Mouse (Mus musculus) hindbrain, embryonic 13.5 days (tissue): Measurements from ENCODE around the gene Clmn. TPM values are rescaled to one million over a fixed set of nuclear protein-coding genes. Genes with fewer than 3 reads are reported as not detected.
"Not testable (repeated sequence)": the region's sequence is repeated elsewhere in the genome, so short reads cannot be mapped to it uniquely, and the experiment has no call there.

ENCODE experiments used
- ATAC-seq: fragments of 200-750 bp; cut with Nextera tagmentation; 2 replicates; pipeline ENCODE4 v1.8.0; 2017; ENCODE audit warnings: moderate TSS enrichment; ENCODE audit not compliant: low FRiP score
- H3K27ac ChIP-seq: fragments of 300-500 bp; sonication (generic); 2 replicates; pipeline ENCODE4 v1.5.1; 2015; ENCODE audit warnings: inconsistent platforms, mild to moderate bottlenecking, moderate library complexity
- H3K27me3 ChIP-seq: fragments of 300-500 bp; sonication (generic); 2 replicates; pipeline ENCODE4 v1.6.1; 2015; ENCODE audit warnings: mild to moderate bottlenecking, inconsistent platforms
- H3K36me3 ChIP-seq: fragments of 300-500 bp; sonication (generic); 2 replicates; pipeline ENCODE4 v1.6.1; 2015; ENCODE audit warnings: mild to moderate bottlenecking, inconsistent platforms
- H3K4me1 ChIP-seq: fragments of 300-500 bp; sonication (generic); replicated peaks from 2 replicates; pipeline ENCODE4 v1.6.1; 2015; ENCODE audit warnings: inconsistent platforms
- H3K4me2 ChIP-seq: fragments of 300-500 bp; sonication (generic); 2 replicates; pipeline ENCODE4 v1.6.1; 2015; ENCODE audit warnings: inconsistent platforms, mild to moderate bottlenecking, moderate library complexity
- H3K4me3 ChIP-seq: fragments of 300-500 bp; sonication (generic); 2 replicates; pipeline ENCODE4 v1.5.1; 2015; ENCODE audit warnings: mild to moderate bottlenecking, inconsistent platforms
- H3K9ac ChIP-seq: fragments of 300-500 bp; sonication (generic); 2 replicates; pipeline ENCODE4 v1.6.1; 2015; ENCODE audit warnings: mild to moderate bottlenecking, inconsistent platforms
- H3K9me3 ChIP-seq: fragments of 300-500 bp; sonication (generic); 2 replicates; pipeline ENCODE4 v1.6.1; 2016; ENCODE audit warnings: inconsistent platforms
- WGBS: fragments of 180-500 bp; shearing (Covaris S2); methylation state at CpG from one replicate; pipeline ENCODE4 v1.1.7; 2015; 5-methylcytosine and 5-hydroxymethylcytosine counted together
- polyA plus RNA-seq: library from polyadenylated mRNA; unstranded; fragments of >200 nt; fragmentation: Nextera tagmentation; extraction: Ambion mirVana; gene quantifications from 2 replicates; pipeline ENCODE4 v1.2.1, GENCODE M21; 2015

Clmn gene
- polyA plus RNA-seq, 1 experiment from 2014 or later = 2.1 TPM

DNA sequence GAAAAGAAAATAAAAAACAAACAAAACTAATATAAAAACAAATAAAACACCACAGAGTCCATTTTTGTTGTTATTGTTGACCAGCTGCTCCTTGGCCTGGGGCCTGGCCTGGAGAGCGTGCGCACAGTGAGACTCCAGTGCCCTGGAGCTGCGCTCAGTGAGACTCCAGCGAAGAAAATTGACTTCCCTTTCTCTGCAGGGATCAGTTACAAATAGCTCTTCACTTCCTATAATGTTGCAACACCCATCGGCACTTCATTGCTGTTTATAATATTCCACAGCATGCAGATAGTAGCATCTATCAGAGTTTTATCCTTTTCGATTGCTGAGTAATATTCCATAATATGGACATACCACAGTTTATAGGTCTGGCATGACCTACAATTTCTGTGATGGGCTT, 28.6 kb downstream of the Clmn start:
- no peaks in the 10 kb centered on the region for H3K9me3 ChIP-seq
- H3K9ac ChIP-seq = no peak overlapping the region
- H3K4me2 ChIP-seq = no peak overlapping the region
- H3K27me3 ChIP-seq = 0 out of 2 replicates have a peak, but pooled peaks cover 5% of the 10 kb centered on the region
- peaks cover 24% of the 10 kb centered on the region for H3K4me1 ChIP-seq
- WGBS = 91% methylated on average over 6 of the region's 6 CpGs
- no peak overlapping the region for H3K4me3 ChIP-seq
- no peak for ATAC-seq
- no peak overlapping the region for H3K27ac ChIP-seq
- H3K36me3 ChIP-seq = no peaks in the 10 kb centered on the region

DNA sequence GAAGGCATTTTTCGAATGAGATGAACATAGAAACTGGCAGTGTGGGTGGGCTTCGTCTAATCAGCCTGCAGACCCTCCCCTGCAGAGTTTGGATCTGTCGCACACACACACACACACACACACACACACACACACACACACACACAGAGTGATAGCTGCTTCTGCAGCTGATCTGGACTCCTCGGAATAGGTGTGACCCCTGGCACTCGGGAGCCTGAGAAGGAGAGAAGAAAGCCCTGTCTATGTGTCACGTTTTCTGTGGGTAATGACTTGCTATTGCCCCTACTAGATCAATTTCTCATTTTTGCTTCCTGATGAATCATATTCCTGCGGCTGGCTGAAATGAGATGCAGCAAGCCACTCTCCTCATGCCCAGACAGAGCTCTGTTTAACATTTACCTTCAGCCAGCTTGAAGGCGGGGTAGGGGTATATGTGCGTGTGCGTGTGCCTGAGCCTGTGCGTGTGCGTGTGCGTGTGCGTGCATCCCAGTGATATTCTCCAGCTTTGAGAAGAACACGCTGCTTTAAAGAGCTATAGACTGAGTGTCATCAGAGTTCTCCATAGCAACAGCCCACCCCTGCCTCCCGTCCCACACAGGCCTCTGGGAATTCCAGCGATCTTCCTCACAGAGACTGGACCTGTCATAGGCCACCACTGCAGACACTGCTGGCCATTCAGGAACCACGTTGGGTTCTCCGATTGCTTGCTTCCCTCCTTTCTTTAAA, 29.3 kb downstream of the Clmn start:
- Histone ChIP-seq H3K9me3 (no peaks in the 10 kb centered on the region), H3K4me1 (peaks cover 24% of the 10 kb centered on the region), H3K36me3 (no peaks in the 10 kb centered on the region), H3K4me2 (no peak overlapping the region), H3K4me3 (no peak overlapping the region), H3K27me3 (peaks cover 12% of the 10 kb centered on the region; the same call in 1 of the 2 replicates), H3K9ac (no peak overlapping the region), H3K27ac (peak overlapping the region; percentile 23)
- 0 out of 2 replicates have a peak, but pooled peaks have one; percentile 30 for ATAC-seq
- WGBS = 56% methylated on average over 18 of the region's 19 CpGs

DNA sequence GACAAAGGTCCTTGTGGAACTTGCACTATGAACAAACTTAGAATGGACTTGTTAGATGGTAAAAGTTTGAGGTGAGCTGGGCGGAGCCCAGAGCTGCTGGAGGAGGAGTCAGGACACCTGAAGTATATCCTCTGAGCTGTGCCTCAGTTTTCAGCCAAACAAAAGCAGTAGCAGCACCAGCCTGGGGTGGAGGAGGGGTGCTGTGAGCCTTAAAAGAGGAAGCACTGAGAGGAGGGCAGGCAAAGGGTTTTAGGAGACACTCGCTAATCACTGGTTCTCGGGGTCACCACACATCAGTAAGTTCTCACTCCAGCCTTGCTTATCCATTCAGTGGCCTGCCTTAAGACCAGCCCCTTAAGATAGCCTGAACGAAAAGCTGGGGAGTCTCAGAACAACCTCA, 30.1 kb downstream of the Clmn start:
- Histone ChIP-seq H3K36me3 (no peaks in the 10 kb centered on the region), H3K27me3 (peaks cover 19% of the 10 kb centered on the region; the same call in 1 of the 2 replicates), H3K9me3 (no peaks in the 10 kb centered on the region), H3K4me2 (no peak overlapping the region), H3K27ac (0 out of 2 replicates have a peak overlapping the region, but pooled peaks have one; percentile 23), H3K9ac (no peak overlapping the region), H3K4me1 (peaks cover 29% of the 10 kb centered on the region), H3K4me3 (no peak overlapping the region)
- no peak for ATAC-seq
- WGBS = 66% methylated on average over 4 of the region's 4 CpGs

DNA sequence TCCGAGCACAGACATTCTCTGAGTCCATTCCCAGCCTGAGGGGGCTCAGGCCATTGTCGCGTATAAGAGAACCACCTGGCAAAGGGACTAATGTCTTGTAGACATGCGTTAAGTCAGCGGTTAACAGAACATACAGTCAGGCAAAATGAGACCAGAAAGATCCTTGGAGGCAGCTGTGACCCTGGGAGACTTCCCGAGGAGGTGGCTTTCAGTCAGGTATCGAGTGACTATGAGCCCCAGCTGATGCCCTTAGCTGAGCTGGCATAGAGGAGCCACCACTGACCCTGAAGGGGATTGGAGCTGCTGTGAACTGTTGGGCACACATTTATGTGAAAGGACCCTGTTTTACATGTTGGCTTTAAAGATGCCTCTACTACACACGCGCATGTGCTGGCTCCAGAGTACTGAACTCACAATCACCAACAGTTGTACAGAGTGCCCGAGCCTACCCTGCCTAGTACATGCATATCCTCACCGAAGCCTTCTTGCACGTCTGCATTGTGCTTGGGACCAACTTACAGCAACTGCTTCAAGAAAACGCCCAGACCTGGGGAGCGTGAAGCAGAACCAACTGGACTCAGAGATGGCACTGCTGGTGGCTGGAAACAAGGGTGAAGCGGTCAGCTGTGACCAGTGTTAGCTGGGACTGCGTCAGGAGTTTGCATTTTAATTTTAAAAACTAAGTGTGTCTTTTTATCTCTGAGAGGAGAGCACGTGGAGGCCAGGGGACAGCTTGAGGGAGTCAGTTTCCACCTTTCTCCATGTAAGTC, 34.0 kb downstream of the Clmn start:
- Histone ChIP-seq H3K9me3 (no peaks in the 10 kb centered on the region), H3K4me1 (peaks cover 28% of the 10 kb centered on the region), H3K27ac (0 out of 2 replicates have a peak overlapping the region, but pooled peaks have one; percentile 3), H3K36me3 (no peaks in the 10 kb centered on the region), H3K4me3 (no peak overlapping the region), H3K27me3 (peaks cover 15% of the 10 kb centered on the region; the same call in 1 of the 2 replicates), H3K4me2 (no peak overlapping the region), H3K9ac (no peak overlapping the region)
- WGBS = 71% methylated on average over 17 of the region's 17 CpGs
- ATAC-seq = no peak

DNA sequence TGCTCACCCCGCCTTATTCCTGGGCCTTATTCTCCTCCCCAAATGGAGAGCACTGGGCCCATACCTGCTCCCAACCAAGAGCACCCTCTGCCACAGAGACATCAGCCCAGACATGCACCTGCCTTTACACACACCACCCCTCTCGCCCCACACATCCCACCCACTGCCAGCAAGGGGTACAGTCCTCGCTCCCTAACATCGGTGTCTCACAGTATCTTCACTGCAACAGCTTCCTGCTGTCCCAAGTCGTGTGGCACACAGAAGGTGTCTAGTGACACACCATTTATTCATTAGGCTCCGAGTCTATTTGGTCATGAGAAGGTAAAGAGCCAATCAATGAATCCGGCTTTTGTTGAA, 34.6 kb downstream of the Clmn start:
- Histone ChIP-seq H3K4me1 (peaks cover 24% of the 10 kb centered on the region), H3K9ac (no peak overlapping the region), H3K27me3 (peaks cover 15% of the 10 kb centered on the region; the same call in 1 of the 2 replicates), H3K9me3 (no peaks in the 10 kb centered on the region), H3K27ac (no peak overlapping the region), H3K4me3 (no peak overlapping the region), H3K36me3 (no peaks in the 10 kb centered on the region), H3K4me2 (no peak overlapping the region)
- ATAC-seq = no peak
- 66% methylated on average over 7 of the region's 7 CpGs for WGBS

DNA sequence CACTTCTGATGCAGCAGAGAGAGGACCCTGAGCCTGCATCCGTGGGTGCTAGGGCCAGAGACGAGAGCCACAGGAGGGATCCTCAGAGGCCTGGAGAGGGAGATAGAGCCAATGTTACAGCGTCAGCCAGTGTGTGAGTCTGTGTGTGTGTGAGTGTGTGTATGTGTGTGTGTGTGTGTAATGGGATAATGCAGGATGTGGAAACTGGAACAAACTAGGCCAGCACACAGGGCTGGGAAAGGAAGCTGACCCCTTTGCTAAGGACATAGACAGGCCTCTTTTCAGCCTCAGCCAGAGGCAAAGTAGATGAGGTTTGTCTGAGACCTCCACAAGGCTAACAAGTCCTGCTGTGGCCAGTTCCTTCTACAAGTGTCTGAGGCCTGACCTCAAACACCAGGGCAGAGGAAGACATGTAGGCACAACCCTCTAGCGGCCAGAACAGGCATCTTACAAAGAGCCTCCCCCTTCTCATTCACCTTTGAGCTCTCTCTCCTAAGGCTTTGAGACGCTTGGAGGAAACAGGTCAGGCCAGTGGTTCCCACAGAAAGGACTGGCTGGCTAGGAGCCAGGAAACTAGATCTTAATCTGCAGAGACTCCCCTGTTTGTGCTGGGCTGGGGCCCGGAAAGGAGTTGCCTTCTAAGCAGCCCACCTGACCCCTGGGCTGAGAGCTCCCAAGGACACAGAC, 35.1 kb downstream of the Clmn start:
- 41% methylated on average over 6 of the region's 6 CpGs for WGBS
- no peak overlapping the region; the same call in 1 of the 2 replicates for H3K27ac ChIP-seq
- H3K36me3 ChIP-seq = no peaks in the 10 kb centered on the region
- ATAC-seq = no peak
- no peak overlapping the region for H3K4me3 ChIP-seq
- H3K4me1 ChIP-seq = peaks cover 26% of the 10 kb centered on the region
- H3K9ac ChIP-seq = no peak overlapping the region
- peaks cover 15% of the 10 kb centered on the region; the same call in 1 of the 2 replicates for H3K27me3 ChIP-seq
- no peaks in the 10 kb centered on the region for H3K9me3 ChIP-seq
- H3K4me2 ChIP-seq = no peak overlapping the region

DNA sequence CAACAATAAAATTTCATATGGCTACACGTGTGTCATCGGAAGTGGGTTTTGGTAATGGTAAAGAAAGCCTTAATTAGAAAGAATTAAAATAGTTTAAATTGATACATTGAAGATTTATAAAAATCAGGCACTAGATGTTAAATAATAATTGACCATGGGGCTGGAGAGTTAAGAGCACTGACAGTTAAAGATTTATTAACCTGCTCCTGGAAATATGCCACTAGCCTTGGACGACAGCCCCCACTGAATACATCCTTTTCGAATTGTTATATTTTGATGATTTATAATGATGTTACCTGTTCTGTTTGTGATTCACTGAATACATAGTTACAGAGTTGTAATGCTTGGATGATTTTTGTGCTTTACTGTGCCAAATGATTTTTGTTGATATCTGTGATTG, 35.9 kb downstream of the Clmn start:
- H3K4me3 ChIP-seq, H3K9me3 ChIP-seq, ATAC-seq, H3K4me2 ChIP-seq, H3K27ac ChIP-seq, H3K9ac ChIP-seq, H3K36me3 ChIP-seq: not testable (repeated sequence)
- H3K4me1 ChIP-seq = peaks cover 33% of the 10 kb centered on the region
- WGBS = 88% methylated on average over 4 of the region's 4 CpGs
- peaks cover 18% of the 10 kb centered on the region; the same call in 1 of the 2 replicates for H3K27me3 ChIP-seq

DNA sequence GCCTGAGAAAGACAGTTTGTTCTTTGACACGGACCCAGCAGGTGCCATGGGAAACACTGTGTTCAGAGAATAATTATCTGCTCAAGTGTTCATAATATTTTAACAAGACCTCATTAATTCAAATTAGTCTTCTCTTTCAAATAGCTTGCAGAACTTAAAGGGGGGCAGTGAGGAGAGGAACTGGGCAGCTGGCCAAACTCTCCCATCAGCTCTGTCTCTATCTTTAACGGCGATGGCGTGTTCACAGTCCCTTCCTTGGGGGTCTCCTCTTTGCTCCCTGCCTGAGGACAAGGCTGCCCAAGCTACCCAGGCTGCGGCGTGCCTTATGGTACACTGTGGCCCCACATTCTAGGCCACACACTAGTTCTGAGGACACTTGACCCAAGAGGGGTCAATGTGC, 37.2 kb downstream of the Clmn start:
- no peak overlapping the region for H3K4me3 ChIP-seq
- H3K9me3 ChIP-seq = no peaks in the 10 kb centered on the region
- H3K4me1 ChIP-seq = peaks cover 34% of the 10 kb centered on the region
- H3K27ac ChIP-seq = no peak overlapping the region
- no peaks in the 10 kb centered on the region for H3K36me3 ChIP-seq
- no peak for ATAC-seq
- H3K27me3 ChIP-seq = peaks cover 24% of the 10 kb centered on the region; the same call in 1 of the 2 replicates
- no peak overlapping the region for H3K4me2 ChIP-seq
- 46% methylated on average over 6 of the region's 6 CpGs for WGBS
- no peak overlapping the region for H3K9ac ChIP-seq

DNA sequence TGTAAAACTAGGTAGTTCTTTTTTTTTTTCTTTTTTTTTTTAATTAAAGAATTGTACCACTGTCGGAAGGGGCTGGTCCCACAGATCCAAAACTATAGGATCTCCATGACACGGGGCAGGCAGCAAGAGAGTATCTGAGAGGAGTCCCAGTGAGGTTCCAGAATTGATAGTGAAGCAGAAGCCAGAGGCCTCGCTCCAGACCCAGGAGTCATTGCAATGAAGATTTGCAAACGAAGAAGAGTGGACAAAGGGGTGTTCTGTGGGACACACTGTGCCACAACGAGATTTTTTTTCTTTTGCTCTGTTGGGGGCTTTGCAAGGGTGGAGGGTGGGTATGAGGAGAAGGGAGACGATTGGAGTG, 40.0 kb downstream of the Clmn start:
- ATAC-seq = no peak
- H3K27me3 ChIP-seq = 0 out of 2 replicates have a peak, but pooled peaks cover 14% of the 10 kb centered on the region
- H3K4me2 ChIP-seq = no peak overlapping the region
- no peak overlapping the region for H3K4me3 ChIP-seq
- peaks cover 36% of the 10 kb centered on the region for H3K4me1 ChIP-seq
- WGBS = 64% methylated on average over 6 of the region's 6 CpGs
- no peak overlapping the region for H3K27ac ChIP-seq
- no peaks in the 10 kb centered on the region for H3K9me3 ChIP-seq
- no peaks in the 10 kb centered on the region for H3K36me3 ChIP-seq
- no peak overlapping the region for H3K9ac ChIP-seq

DNA sequence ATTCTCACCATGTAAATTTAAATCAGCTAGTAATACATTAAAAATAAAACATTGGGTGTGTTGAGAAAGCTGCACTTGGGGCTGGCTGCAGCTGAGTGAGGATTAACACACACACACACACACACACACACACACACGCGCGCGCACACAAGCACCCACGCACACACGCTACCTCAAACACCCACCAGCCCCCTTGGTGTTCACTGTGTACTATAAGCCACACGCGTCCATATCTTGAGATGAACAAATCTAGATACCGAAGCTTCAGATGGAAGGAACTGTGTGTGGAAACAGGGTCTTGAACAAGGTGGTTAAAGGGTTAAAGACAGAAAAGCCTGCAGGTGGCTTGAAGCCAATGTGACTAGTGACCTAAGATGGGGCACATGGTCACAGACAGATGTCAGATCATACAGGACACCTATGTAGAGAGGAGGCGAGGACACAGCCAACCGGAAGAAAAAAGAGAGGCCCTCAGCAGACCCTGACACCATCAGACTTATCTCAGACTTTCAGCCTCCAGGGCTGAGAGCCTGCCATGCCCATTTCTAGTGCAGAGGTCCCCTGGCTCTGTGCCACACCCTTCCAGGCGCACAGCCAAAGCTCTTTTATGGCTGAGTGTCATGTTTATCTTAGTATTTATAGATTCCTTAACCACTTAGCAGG, 40.5 kb downstream of the Clmn start:
- Histone ChIP-seq H3K4me1 (peaks cover 36% of the 10 kb centered on the region), H3K27me3 (0 out of 2 replicates have a peak, but pooled peaks cover 13% of the 10 kb centered on the region), H3K36me3 (no peaks in the 10 kb centered on the region), H3K4me3 (no peak overlapping the region), H3K4me2 (no peak overlapping the region), H3K9me3 (no peaks in the 10 kb centered on the region), H3K27ac (no peak overlapping the region), H3K9ac (no peak overlapping the region)
- 84% methylated on average over 12 of the region's 12 CpGs for WGBS
- ATAC-seq = 0 out of 2 replicates have a peak, but pooled peaks have one; percentile 30

DNA sequence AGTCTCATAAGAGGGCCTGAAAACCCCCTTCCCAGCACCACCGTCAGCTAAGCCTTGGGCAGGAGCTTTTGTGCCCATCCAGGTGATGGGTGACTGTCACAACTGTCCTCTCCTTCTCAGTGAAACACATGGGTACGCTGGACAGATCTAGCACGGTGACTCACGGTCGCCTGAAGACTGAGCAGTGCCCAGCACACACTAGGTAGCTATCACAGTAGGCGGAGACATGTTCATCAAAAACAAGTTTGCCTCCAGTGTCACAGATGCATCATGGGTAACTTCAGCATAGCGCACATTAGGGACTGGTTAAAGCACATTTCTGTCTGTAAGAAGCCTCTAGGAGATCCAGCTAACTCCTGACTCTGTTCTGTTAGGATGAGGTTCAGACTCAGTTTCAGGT, 41.2 kb downstream of the Clmn start:
- H3K9ac ChIP-seq = no peak overlapping the region
- no peak overlapping the region for H3K4me2 ChIP-seq
- H3K27me3 ChIP-seq = 0 out of 2 replicates have a peak, but pooled peaks cover 13% of the 10 kb centered on the region
- H3K9me3 ChIP-seq = no peaks in the 10 kb centered on the region
- no peak overlapping the region for H3K27ac ChIP-seq
- H3K4me3 ChIP-seq = no peak overlapping the region
- H3K4me1 ChIP-seq = peaks cover 41% of the 10 kb centered on the region
- H3K36me3 ChIP-seq = no peaks in the 10 kb centered on the region
- WGBS = 95% methylated on average over 7 of the region's 7 CpGs
- no peak for ATAC-seq
